In genomic region chr16:4901167-4901566, GRCm38 (mm10) we compare ENCODE assay signal across 20 mouse cellular contexts. TPM values are rescaled to one million over a fixed set of nuclear protein-coding genes. Genes with fewer than 3 reads are reported as not detected.
DNase-seq lines count a peak whose midpoint lies in the region; ATAC-seq lines count a peak whose summit lies in the region.
"Had no signal": no experiment of that assay in that cellular context is flagged by ENCODE, and none has a peak within 500 bp of the region (broad histone marks: within the 10 kb centered on the region; RNA-seq: fewer than 3 reads in every experiment).

No protein-coding gene starts in this region.

- no peak overlapping the region for H3K4me3 ChIP-seq in hindbrain, embryonic 13.5 days
- H3K4me3 ChIP-seq in hindbrain, embryonic 16.5 days (ENCODE audit: low read length), result no peak overlapping the region
- H3K4me3 ChIP-seq in midbrain, embryonic 12.5 days, result no peak overlapping the region
- H3K4me3 ChIP-seq in midbrain, embryonic 15.5 days, result no peak overlapping the region
- H3K4me3 ChIP-seq: forebrain, embryonic 13.5 days; gastrocnemius, adult 2 months; heart, embryonic 15.5 days; liver, embryonic 13.5 days had no signal

- H3K4me2 ChIP-seq in hindbrain, embryonic 13.5 days, result no peak overlapping the region
- H3K4me2 ChIP-seq in hindbrain, embryonic 16.5 days (ENCODE audit: low read length), result no peak overlapping the region
- no peak overlapping the region for H3K4me2 ChIP-seq in midbrain, embryonic 12.5 days (replicated peaks)
- H3K4me2 ChIP-seq in midbrain, embryonic 15.5 days, result no peak overlapping the region
- H3K4me2 ChIP-seq: forebrain, embryonic 13.5 days; heart, embryonic 15.5 days; liver, embryonic 13.5 days had no signal

- no peaks in the 10 kb centered on the region for H3K36me3 ChIP-seq in hindbrain, embryonic 13.5 days
- no peaks in the 10 kb centered on the region for H3K36me3 ChIP-seq in hindbrain, embryonic 16.5 days (ENCODE audit: control insufficient read depth, insufficient read depth, low read length)
- no peaks in the 10 kb centered on the region for H3K36me3 ChIP-seq in midbrain, embryonic 12.5 days
- no peaks in the 10 kb centered on the region for H3K36me3 ChIP-seq in midbrain, embryonic 15.5 days (replicated peaks)
- H3K36me3 ChIP-seq: heart, embryonic 15.5 days; liver, embryonic 13.5 days had no signal

- DNase-seq in R1 (ENCODE audit: low read depth, low spot score), result peak; percentile 21
- DNase-seq in kidney, postnatal 36 days, result peak; percentile 80 to 83
- no peak for DNase-seq in layer of hippocampus, adult 9-11 months
- DNase-seq: adrenal gland, postnatal 36 days; cerebellum, adult 9-10 months; gastrocnemius, adult 2 months; heart, postnatal 36 days; liver, embryonic 13.5 days; lung, adult 2 months; lung, postnatal 14 days; right cerebral cortex, adult 18-20 months; right cerebral cortex, postnatal 4 days; thymus, postnatal 36 days had no signal

- H3K9me3 ChIP-seq in hindbrain, embryonic 13.5 days, result no peaks in the 10 kb centered on the region
- no peaks in the 10 kb centered on the region for H3K9me3 ChIP-seq in hindbrain, embryonic 16.5 days (ENCODE audit: control insufficient read depth, low read length)
- H3K9me3 ChIP-seq in midbrain, embryonic 12.5 days, result no peaks in the 10 kb centered on the region
- no peaks in the 10 kb centered on the region for H3K9me3 ChIP-seq in midbrain, embryonic 15.5 days
- H3K9me3 ChIP-seq: forebrain, embryonic 13.5 days; heart, embryonic 15.5 days; liver, embryonic 13.5 days had no signal

- 50% methylated on average over 7 of the region's 7 CpGs for WGBS in hindbrain, embryonic 13.5 days
- 54% methylated on average over 7 of the region's 7 CpGs for WGBS in hindbrain, embryonic 16.5 days
- 58% methylated on average over 7 of the region's 7 CpGs for WGBS in midbrain, embryonic 12.5 days
- WGBS in midbrain, embryonic 15.5 days, result 55% methylated on average over 7 of the region's 7 CpGs

- H3K27ac ChIP-seq in hindbrain, embryonic 13.5 days, result peak overlapping the region; percentile 55
- H3K27ac ChIP-seq in hindbrain, embryonic 16.5 days (ENCODE audit: low read depth, low read length), result no peak overlapping the region
- H3K27ac ChIP-seq in midbrain, embryonic 12.5 days (replicated peaks), result peak overlapping the region; percentile 12; the same call in 1 of the 2 replicates
- no peak overlapping the region for H3K27ac ChIP-seq in midbrain, embryonic 15.5 days
- H3K27ac ChIP-seq: forebrain, embryonic 13.5 days; gastrocnemius, adult 2 months; heart, embryonic 15.5 days; kidney, postnatal 0 days; liver, embryonic 13.5 days had no signal

- H3K4me1 ChIP-seq in hindbrain, embryonic 13.5 days (replicated peaks), result peaks cover 19% of the 10 kb centered on the region
- peaks cover 7% of the 10 kb centered on the region for H3K4me1 ChIP-seq in hindbrain, embryonic 16.5 days (ENCODE audit: control insufficient read depth, insufficient read depth, low read depth, low read length)
- peaks cover 6% of the 10 kb centered on the region; the same call in 1 of the 2 replicates for H3K4me1 ChIP-seq in midbrain, embryonic 12.5 days
- 0 out of 2 replicates have a peak, but pooled peaks cover 5% of the 10 kb centered on the region for H3K4me1 ChIP-seq in midbrain, embryonic 15.5 days

- no peak overlapping the region for H3K9ac ChIP-seq in hindbrain, embryonic 13.5 days
- no peak overlapping the region for H3K9ac ChIP-seq in hindbrain, embryonic 16.5 days (ENCODE audit: low read depth, low read length)
- H3K9ac ChIP-seq in midbrain, embryonic 12.5 days (replicated peaks), result no peak overlapping the region
- H3K9ac ChIP-seq in midbrain, embryonic 15.5 days, result no peak overlapping the region
- H3K9ac ChIP-seq: forebrain, embryonic 13.5 days; heart, embryonic 15.5 days; liver, embryonic 13.5 days had no signal

- no peak for ATAC-seq in hindbrain, embryonic 13.5 days (ENCODE audit: low FRiP score)
- no peak for ATAC-seq in hindbrain, embryonic 16.5 days
- ATAC-seq in midbrain, embryonic 12.5 days (ENCODE audit: low FRiP score, low read depth), result no peak
- ATAC-seq in midbrain, embryonic 15.5 days (replicated peaks), result no peak
- ATAC-seq: forebrain, embryonic 13.5 days had no signal

- no peaks in the 10 kb centered on the region for H3K27me3 ChIP-seq in hindbrain, embryonic 13.5 days
- no peaks in the 10 kb centered on the region for H3K27me3 ChIP-seq in hindbrain, embryonic 16.5 days (replicated peaks; ENCODE audit: control insufficient read depth, insufficient read depth, low read length)
- no peaks in the 10 kb centered on the region for H3K27me3 ChIP-seq in midbrain, embryonic 12.5 days
- no peaks in the 10 kb centered on the region for H3K27me3 ChIP-seq in midbrain, embryonic 15.5 days (replicated peaks)
- H3K27me3 ChIP-seq: forebrain, embryonic 13.5 days; heart, embryonic 15.5 days; liver, embryonic 13.5 days had no signal

RNA-seq across cellular contexts. Expression of gene Mgrn1, which starts 15.1 kb away (rescaled TPM):
- polyA plus RNA-seq in hindbrain, embryonic 13.5 days (2015; fragmentation: Nextera tagmentation; extraction: Ambion mirVana), result 107 and 115 TPM in 2 replicates
- polyA plus RNA-seq in hindbrain, embryonic 16.5 days (2015; fragmentation: Nextera tagmentation; extraction: Ambion mirVana), result 133 and 140 TPM in 2 replicates
- polyA plus RNA-seq in midbrain, embryonic 12.5 days (2016; fragmentation: Nextera tagmentation; extraction: Ambion mirVana), result 83.2 and 88.5 TPM in 2 replicates
- polyA plus RNA-seq in midbrain, embryonic 15.5 days (2015; fragmentation: Nextera tagmentation; extraction: Ambion mirVana), result 124 and 131 TPM in 2 replicates

RNA-seq across cellular contexts. Expression of gene Ubald1, which starts 21.1 kb away (rescaled TPM):
- polyA plus RNA-seq in hindbrain, embryonic 13.5 days (2015; fragmentation: Nextera tagmentation; extraction: Ambion mirVana), result 53.7 and 54.1 TPM in 2 replicates
- 55.2 and 73.2 TPM in 2 replicates for polyA plus RNA-seq in hindbrain, embryonic 16.5 days (2015; fragmentation: Nextera tagmentation; extraction: Ambion mirVana)
- polyA plus RNA-seq in midbrain, embryonic 12.5 days (2016; fragmentation: Nextera tagmentation; extraction: Ambion mirVana), result 31.7 and 31.9 TPM in 2 replicates
- polyA plus RNA-seq in midbrain, embryonic 15.5 days (2015; fragmentation: Nextera tagmentation; extraction: Ambion mirVana), result 58.2 and 58.7 TPM in 2 replicates

RNA-seq across cellular contexts. Expression of gene Nudt16l1, which starts 37.4 kb away (rescaled TPM):
- polyA plus RNA-seq in hindbrain, embryonic 13.5 days (2015; fragmentation: Nextera tagmentation; extraction: Ambion mirVana), result 128 and 131 TPM in 2 replicates
- 132 and 137 TPM in 2 replicates for polyA plus RNA-seq in hindbrain, embryonic 16.5 days (2015; fragmentation: Nextera tagmentation; extraction: Ambion mirVana)
- 117 and 124 TPM in 2 replicates for polyA plus RNA-seq in midbrain, embryonic 12.5 days (2016; fragmentation: Nextera tagmentation; extraction: Ambion mirVana)
- polyA plus RNA-seq in midbrain, embryonic 15.5 days (2015; fragmentation: Nextera tagmentation; extraction: Ambion mirVana), result 123 and 132 TPM in 2 replicates

Comparison
In these comparisons a context has a peak if more than half of its experiments do, and no peak if none do; other contexts are left out.
1. H3K27ac ChIP-seq: peak in hindbrain, embryonic 13.5 days (single experiment) and midbrain, embryonic 12.5 days (single experiment); none in hindbrain, embryonic 16.5 days (single experiment) and midbrain, embryonic 15.5 days (single experiment).